ENCODE assay signal across 8 mouse cellular contexts in genomic region chr7:49246584-49247481, GRCm38 (mm10).
DNase-seq lines count a peak whose midpoint lies in the region; ATAC-seq and TF ChIP-seq lines count a peak whose summit lies in the region.

No protein-coding gene starts in this region.

- H3K27ac ChIP-seq in forebrain, postnatal 0 days (ENCODE audit: low read depth, low read length) = peak overlapping the region; percentile 88
- H3K27ac ChIP-seq in limb, embryonic 11.5 days (replicated peaks; ENCODE audit: low read depth, low read length) = no peak overlapping the region
- H3K27ac ChIP-seq in neural tube, embryonic 13.5 days (replicated peaks) = peak overlapping the region; percentile 85

- DNase-seq in lung, adult 2 months = no peak
- DNase-seq in lung, postnatal 14 days = no peak
- DNase-seq in cerebellum, adult 18-20 months = peak; percentile 55 to 71
- peak; percentile 40 for DNase-seq in forebrain, postnatal 0 days
- peak; percentile 37 for DNase-seq in limb, embryonic 11.5 days (ENCODE audit: low spot score)
- DNase-seq in gastrocnemius, adult 18-20 months (ENCODE audit: low spot score) = no peak
- DNase-seq in adrenal gland, postnatal 4 days (ENCODE audit: low spot score in 2 of 2) = no peak

- 3% methylated on average over 50 of the region's 50 CpGs for WGBS in lung, adult 2 months
- 3% methylated on average over 50 of the region's 50 CpGs for WGBS in forebrain, postnatal 0 days
- 2% methylated on average over 50 of the region's 50 CpGs for WGBS in limb, embryonic 11.5 days
- WGBS in neural tube, embryonic 13.5 days = 2% methylated on average over 50 of the region's 50 CpGs

- TF ChIP-seq POLR2A in lung, adult 2 months (IDR thresholded peaks at IDR 0.05; ENCODE audit: borderline replicate concordance, extremely low read depth, low read depth, low read length) = no peak

- H3K36me3 ChIP-seq in forebrain, postnatal 0 days (ENCODE audit: insufficient read depth) = no peaks in the 10 kb centered on the region
- no peaks in the 10 kb centered on the region for H3K36me3 ChIP-seq in limb, embryonic 11.5 days (ENCODE audit: control insufficient read depth, insufficient read depth, low read length)
- no peaks in the 10 kb centered on the region for H3K36me3 ChIP-seq in neural tube, embryonic 13.5 days

- H3K4me3 ChIP-seq in lung, adult 2 months (replicated peaks; ENCODE audit: extremely low read depth, low read depth, low read length) = peak overlapping the region; percentile 78
- H3K4me3 ChIP-seq in forebrain, postnatal 0 days (ENCODE audit: low read depth, low read length) = peak overlapping the region; percentile 68
- H3K4me3 ChIP-seq in limb, embryonic 11.5 days (ENCODE audit: low read depth, low read length) = peak overlapping the region; percentile 46
- peak overlapping the region; percentile 57 for H3K4me3 ChIP-seq in neural tube, embryonic 13.5 days

- TF ChIP-seq CTCF in lung, adult 2 months (IDR thresholded peaks at IDR 0.05; ENCODE audit: insufficient read depth, low read length) = no peak
- TF ChIP-seq CTCF in forebrain, postnatal 0 days (IDR thresholded peaks at IDR 0.05; ENCODE audit: low read depth) = no peak

- H3K9ac ChIP-seq in forebrain, postnatal 0 days = peak overlapping the region; percentile 76
- no peak overlapping the region for H3K9ac ChIP-seq in limb, embryonic 11.5 days (ENCODE audit: low read length)
- H3K9ac ChIP-seq in neural tube, embryonic 13.5 days = peak overlapping the region; percentile 80

- no peaks in the 10 kb centered on the region for H3K9me3 ChIP-seq in forebrain, postnatal 0 days (ENCODE audit: low read length)
- no peaks in the 10 kb centered on the region for H3K9me3 ChIP-seq in limb, embryonic 11.5 days (ENCODE audit: control insufficient read depth, low read length)
- H3K9me3 ChIP-seq in neural tube, embryonic 13.5 days = no peaks in the 10 kb centered on the region

- peaks cover 11% of the 10 kb centered on the region; the same call in 1 of the 2 replicates for H3K4me1 ChIP-seq in lung, adult 2 months (ENCODE audit: control insufficient read depth, insufficient read depth, low read length)
- peaks cover 18% of the 10 kb centered on the region for H3K4me1 ChIP-seq in forebrain, postnatal 0 days (ENCODE audit: insufficient read depth)
- peaks cover 6% of the 10 kb centered on the region; the same call in 1 of the 2 replicates for H3K4me1 ChIP-seq in limb, embryonic 11.5 days (ENCODE audit: control insufficient read depth, insufficient read depth, low read length)
- peaks cover 63% of the 10 kb centered on the region for H3K4me1 ChIP-seq in neural tube, embryonic 13.5 days (replicated peaks)

- no peaks in the 10 kb centered on the region for H3K27me3 ChIP-seq in forebrain, postnatal 0 days (ENCODE audit: insufficient read depth, low read length)
- peaks cover 32% of the 10 kb centered on the region for H3K27me3 ChIP-seq in limb, embryonic 11.5 days (ENCODE audit: control insufficient read depth, insufficient read depth, low read length)
- H3K27me3 ChIP-seq in neural tube, embryonic 13.5 days = peaks cover 41% of the 10 kb centered on the region

- H3K4me2 ChIP-seq in forebrain, postnatal 0 days (ENCODE audit: low read depth) = peak overlapping the region; percentile 87
- H3K4me2 ChIP-seq in limb, embryonic 11.5 days (ENCODE audit: low read depth, severe bottlenecking) = peak overlapping the region; percentile 99
- peak overlapping the region; percentile 98 for H3K4me2 ChIP-seq in neural tube, embryonic 13.5 days

- no peak for ATAC-seq in forebrain, postnatal 0 days
- ATAC-seq in limb, embryonic 11.5 days (ENCODE audit: insufficient number of reproducible peaks, low FRiP score, low TSS enrichment, low read depth) = no peak
- no peak for ATAC-seq in neural tube, embryonic 13.5 days (ENCODE audit: low read depth)

Comparison
In these comparisons a context has a peak if more than half of its experiments do, and no peak if none do; other contexts are left out.
1. DNase-seq: peak in cerebellum, adult 18-20 months (2 of 2), forebrain, postnatal 0 days (single experiment) and limb, embryonic 11.5 days (single experiment); none in lung, adult 2 months (single experiment), lung, postnatal 14 days (single experiment), gastrocnemius, adult 18-20 months (single experiment) and adrenal gland, postnatal 4 days (0 of 2).
2. Peak in every context shown above with its lines, with median percentiles within 50 percentile points of each other: H3K4me3 ChIP-seq and H3K4me2 ChIP-seq.